Mouse (Mus musculus): ENCODE measurements around the gene Nol10.

GRCm38 (mm10) chr12:17376521-17376920, 28.3 kb downstream of the Nol10 start:
- TF ChIP-seq CTCF (IDR thresholded peaks at IDR 0.05): no peak
- no peak for TF ChIP-seq EP300 (IDR thresholded peaks at IDR 0.05; ENCODE audit: insufficient read depth, low read depth, low read length)
- TF ChIP-seq POLR2A (IDR thresholded peaks at IDR 0.05; ENCODE audit: insufficient read depth, low read depth, low read length): no peak
